Mouse (Mus musculus) stomach, postnatal 0 days (tissue): ENCODE data around the gene Drg1.

ENCODE experiments used
- CTCF ChIP-seq: IDR thresholded peaks from 2 replicates; pipeline ENCODE4 v1.5.1; 2016; ENCODE audit warnings: antibody characterized with exemption, low read depth, mild to moderate bottlenecking, moderate library complexity
- EP300 ChIP-seq: optimal IDR thresholded peaks from 2 replicates; pipeline ENCODE3; 2016; ENCODE audit warnings: antibody characterized with exemption

- TF ChIP-seq CTCF (no peak), EP300 (no peak)
These were observed 6.7 kb downstream of the Drg1 start for GRCm38 (mm10) chr11:3259537-3259936.
